Mouse (Mus musculus) c-Kit-negative CD71-positive TER-119-positive erythroid progenitor cells, embryonic 14.5 days (primary cell): ENCODE measurements at regions not wholly inside any gene's neighbourhood (a gene's known extent, or its start where the extent isn't known, plus 50 kb on each side); places are given as distances from the start of the nearest gene placed in this dataset.

Source experiments
- DNase-seq: peaks from one replicate; pipeline ENCODE4 v3.0.0-alpha.2; 2013; ENCODE audit warnings: low read depth, low spot score

- no peak for DNase-seq
These were observed 261.3 kb downstream of the Pik3r1 start for GRCm38 (mm10) chr13:101506696-101507095.

GRCm38 (mm10) chr13:101505054-101505453, 263.0 kb downstream of the Pik3r1 start:
- DNase-seq: no peak

GRCm38 (mm10) chr13:101504241-101504640, 263.8 kb downstream of the Pik3r1 start:
- no peak for DNase-seq

GRCm38 (mm10) chr13:101501845-101502284, 266.2 kb downstream of the Pik3r1 start:
- DNase-seq: no peak

GRCm38 (mm10) chr13:101501061-101501460, 267.0 kb downstream of the Pik3r1 start:
- DNase-seq: no peak

- DNase-seq: no peak
These were observed 276.2 kb downstream of the Pik3r1 start for GRCm38 (mm10) chr13:101491835-101492234.

GRCm38 (mm10) chr13:101490961-101491360, 277.1 kb downstream of the Pik3r1 start:
- DNase-seq: no peak

- no peak for DNase-seq
These were observed 280.4 kb downstream of the Pik3r1 start for GRCm38 (mm10) chr13:101487621-101488020.

GRCm38 (mm10) chr13:101485823-101486222, 282.2 kb downstream of the Pik3r1 start:
- DNase-seq: no peak

GRCm38 (mm10) chr13:101483816-101484215, 284.2 kb downstream of the Pik3r1 start:
- no peak for DNase-seq

GRCm38 (mm10) chr13:101481551-101482184, 286.3 kb downstream of the Pik3r1 start:
- DNase-seq: no peak

GRCm38 (mm10) chr13:101479297-101479652, 288.7 kb downstream of the Pik3r1 start:
- no peak for DNase-seq

- no peak for DNase-seq
These were observed 289.3 kb downstream of the Pik3r1 start for GRCm38 (mm10) chr13:101478608-101479296.

GRCm38 (mm10) chr13:101473349-101473748, 294.7 kb downstream of the Pik3r1 start:
- no peak for DNase-seq

GRCm38 (mm10) chr13:101470560-101471247, 297.3 kb downstream of the Pik3r1 start:
- DNase-seq: no peak

GRCm38 (mm10) chr13:101465748-101466127, 302.3 kb downstream of the Pik3r1 start:
- DNase-seq: no peak

- DNase-seq: no peak
These were observed 302.9 kb downstream of the Pik3r1 start for GRCm38 (mm10) chr13:101464928-101465747.

- DNase-seq: no peak
These were observed 311.1 kb downstream of the Pik3r1 start for GRCm38 (mm10) chr13:101456926-101457325.

GRCm38 (mm10) chr13:101454276-101454675, 313.7 kb downstream of the Pik3r1 start:
- DNase-seq: no peak

GRCm38 (mm10) chr13:101450501-101450900, 317.5 kb downstream of the Pik3r1 start:
- DNase-seq: no peak

GRCm38 (mm10) chr13:101439517-101439916, 328.5 kb downstream of the Pik3r1 start:
- no peak for DNase-seq

GRCm38 (mm10) chr13:101439041-101439440, 329.0 kb downstream of the Pik3r1 start:
- no peak for DNase-seq
